Mouse (Mus musculus) thymus, adult 2 months (tissue): Measurements from ENCODE around the gene Slk.

Experiments
- CTCF ChIP-seq: fragments of 200-500 bp; IDR thresholded peaks from 2 replicates; pipeline ENCODE4 v1.5.1; 2012; ENCODE audit warnings: mild to moderate bottlenecking, control low read depth, low read length, moderate library complexity, borderline replicate concordance; ENCODE audit not compliant: control insufficient read depth, poor library complexity, insufficient read depth; ENCODE audit errors: extremely low read depth
- POLR2A ChIP-seq: fragments of 200-500 bp; IDR thresholded peaks from 2 replicates; pipeline ENCODE4 v1.6.1; 2012; ENCODE audit warnings: mild to moderate bottlenecking, low read length, control low read depth, moderate library complexity; ENCODE audit not compliant: control insufficient read depth, poor library complexity, insufficient read depth; ENCODE audit errors: extremely low read depth

DNA sequence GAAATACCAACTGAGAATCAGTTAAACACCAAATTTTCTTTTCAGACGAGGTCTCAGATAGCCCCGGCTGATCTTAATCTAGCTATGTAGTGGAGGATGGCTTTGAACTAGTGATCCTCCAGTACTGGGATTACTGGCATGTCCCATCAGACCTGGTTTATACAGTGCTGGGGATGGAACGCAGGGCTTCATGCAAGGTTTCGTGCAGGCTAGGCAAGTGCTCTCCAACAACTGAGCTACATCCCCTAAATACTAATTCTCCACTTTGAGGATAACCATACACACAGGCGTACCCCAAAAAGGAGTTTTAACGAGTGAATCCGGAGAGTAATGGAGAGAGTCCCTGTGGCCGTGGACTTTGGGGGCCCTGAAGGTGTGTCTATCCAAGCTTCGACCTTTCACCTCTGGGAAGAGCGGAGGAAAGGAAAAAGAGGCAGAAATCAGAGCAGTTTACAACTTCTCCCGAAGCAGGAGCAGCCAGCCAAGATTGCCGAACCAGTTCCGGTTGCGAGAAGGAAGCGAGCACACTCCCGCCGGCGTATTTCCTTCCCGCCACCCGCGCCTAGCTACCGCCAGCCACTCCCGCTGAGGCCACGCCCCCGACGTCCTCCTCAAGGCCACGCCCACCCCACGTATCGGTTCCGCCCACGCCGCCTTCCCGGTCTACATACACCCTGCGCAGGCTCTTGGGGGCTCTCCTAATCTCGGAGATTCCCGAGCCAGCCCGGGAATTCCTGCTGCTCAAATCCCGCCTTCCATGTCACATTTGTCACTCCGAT is 42.8 kb upstream of the Slk start:
- TF ChIP-seq CTCF (peak; percentile 35; the same call in 1 of the 2 replicates), POLR2A (peak; percentile 91)
